Mouse (Mus musculus): ENCODE results near the gene Vmn1r18. TPM values are rescaled to one million over a fixed set of nuclear protein-coding genes. Genes with fewer than 3 reads are reported as not detected.
"Not testable (repeated sequence)": the region's sequence is repeated elsewhere in the genome, so short reads cannot be mapped to it uniquely, and the experiment has no call there.

The Vmn1r18 gene
- under 1 TPM in 1 of 2 experiments, not detected in 1; 0.03 TPM for total RNA-seq (2021)
- long read RNA-seq, experiment 1 = 0 reads
- long read RNA-seq, experiment 2 = 0 reads

- H3K27ac ChIP-seq = no peak within 1 kb of the TSS
- DNase-seq (ENCODE audit: low spot score in 2 of 2) = no peak
- TF ChIP-seq CTCF (conservative IDR thresholded peaks at IDR 0.05) = no peak
- H3K4me3 ChIP-seq = no peak within 1 kb of the TSS
These were observed at the start of gene Vmn1r18 for GRCm38 (mm10) chr6:57395683-57396082. Vmn1r18 (minus strand) TSS chr6:57395783.

GRCm38 (mm10) chr6:57431196-57431595, 35.6 kb upstream of the Vmn1r18 start:
- no peak overlapping the region for H3K4me3 ChIP-seq
- DNase-seq (ENCODE audit: low spot score in 2 of 2) = peak; percentile 2 to 30
- peak; percentile 78 for TF ChIP-seq CTCF (conservative IDR thresholded peaks at IDR 0.05)

DNA sequence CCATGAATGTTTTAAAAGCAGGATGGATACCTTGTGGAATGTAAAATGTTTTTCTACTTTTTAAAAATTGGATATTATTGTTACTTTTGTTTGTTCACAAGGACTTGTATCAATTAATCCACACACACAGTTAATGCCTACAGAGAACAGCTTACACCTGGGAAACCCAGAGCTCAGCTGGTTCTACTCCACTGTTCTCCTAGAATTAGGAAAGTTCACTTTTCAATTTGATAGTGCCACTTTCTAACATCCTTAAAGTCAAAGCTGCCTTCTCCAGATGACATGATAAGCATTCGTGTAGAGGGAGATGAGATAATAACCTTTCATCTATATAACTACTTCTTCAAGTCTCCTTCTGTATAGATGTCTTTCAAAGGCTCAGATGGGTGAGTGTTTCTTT, 33.0 kb upstream of the Vmn1r18 start, which contains the start of gene Vmn1r20:
Gene Vmn1r20 (plus strand): TSS at position 301 of the 400 bp plus-strand sequence.
- TF ChIP-seq CTCF (conservative IDR thresholded peaks at IDR 0.05) = no peak
- Histone ChIP-seq H3K4me3 (no peak within 1 kb of the TSS), H3K27ac (no peak within 1 kb of the TSS)
- DNase-seq (ENCODE audit: low spot score in 2 of 2) = no peak

More at GRCm38 (mm10) chr6:57431196-57431595, 35.6 kb upstream of the Vmn1r18 start:
- no peak overlapping the region for H3K27ac ChIP-seq

DNA sequence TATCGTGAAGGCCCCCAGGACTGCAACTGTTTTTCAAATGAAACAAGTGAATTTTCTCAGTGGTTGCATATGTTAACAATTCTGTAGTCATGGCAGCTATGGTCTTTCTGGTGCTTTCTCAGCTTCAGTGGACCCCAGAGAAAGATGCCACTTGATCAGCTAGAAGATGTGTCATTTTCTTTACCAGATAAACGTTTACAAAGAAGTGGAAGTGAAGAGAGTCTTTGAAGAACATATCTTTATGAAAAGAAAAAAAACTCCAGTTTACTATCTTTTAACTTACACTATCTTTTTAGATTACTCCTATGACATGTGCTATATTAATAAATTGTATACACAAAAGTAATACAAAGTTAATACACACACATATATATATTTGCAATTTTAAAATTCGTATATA, 7.9 kb upstream of the Vmn1r18 start, which contains the start of gene Vmn1r19:
Gene Vmn1r19 (plus strand): TSS at position 301 of the 400 bp plus-strand sequence.
- not testable (repeated sequence) for H3K4me3 ChIP-seq; DNase-seq (ENCODE audit: low spot score in 2 of 2)

GRCm38 (mm10) chr6:57367496-57367895, 28.1 kb downstream of the Vmn1r18 start:
- H3K4me3 ChIP-seq = no peak overlapping the region
- no peak overlapping the region for H3K27ac ChIP-seq
- DNase-seq (ENCODE audit: low spot score in 2 of 2) = no peak
- TF ChIP-seq CTCF (conservative IDR thresholded peaks at IDR 0.05) = no peak

More for the DNA sequence above, 7.9 kb upstream of the Vmn1r18 start, which contains the start of gene Vmn1r19:
- H3K27ac ChIP-seq = not testable (repeated sequence)

GRCm38 (mm10) chr6:57365866-57366265, 29.7 kb downstream of the Vmn1r18 start:
- not testable (repeated sequence) for DNase-seq (ENCODE audit: low spot score in 2 of 2); H3K4me3 ChIP-seq; H3K27ac ChIP-seq

- H3K27ac ChIP-seq = no peak within 1 kb of the TSS
- DNase-seq (ENCODE audit: low spot score in 2 of 2) = no peak
- no peak within 1 kb of the TSS for H3K4me3 ChIP-seq
- no peak for TF ChIP-seq CTCF (conservative IDR thresholded peaks at IDR 0.05)
These were observed 32.0 kb downstream of the Vmn1r18 start, which contains the start of gene Vmn1r17 for GRCm38 (mm10) chr6:57363627-57364026. Vmn1r17 (minus strand) TSS chr6:57363727.

DNA sequence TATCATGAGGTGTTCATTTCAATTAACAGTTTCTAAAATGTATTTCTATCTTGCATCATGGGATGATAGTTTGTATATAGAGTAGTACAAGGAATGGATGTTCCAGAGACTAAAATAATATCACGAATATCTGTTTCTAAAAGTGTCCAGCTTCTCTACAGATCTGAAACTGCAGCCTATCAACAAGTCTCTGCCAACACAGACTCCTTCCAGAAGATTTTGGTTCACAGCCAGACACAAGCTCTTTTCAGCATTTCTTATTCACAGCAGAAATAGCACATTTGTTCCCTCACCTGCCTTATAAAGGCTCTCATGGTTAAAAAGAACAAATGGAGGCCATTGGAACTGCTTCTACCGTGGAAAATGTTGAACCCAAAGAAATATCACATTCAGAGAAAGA, 38.7 kb downstream of the Vmn1r18 start:
- H3K4me3 ChIP-seq = no peak overlapping the region
- no peak for DNase-seq (ENCODE audit: low spot score in 2 of 2)
- no peak for TF ChIP-seq CTCF (conservative IDR thresholded peaks at IDR 0.05)
- no peak overlapping the region for H3K27ac ChIP-seq

- no peak within 1 kb of the TSS for H3K4me3 ChIP-seq
- no peak for DNase-seq (ENCODE audit: low spot score in 2 of 2)
- no peak within 1 kb of the TSS for H3K27ac ChIP-seq
- no peak for TF ChIP-seq CTCF (conservative IDR thresholded peaks at IDR 0.05)
These were observed 66.2 kb downstream of the Vmn1r18 start, which contains the start of gene Vmn1r16 for GRCm38 (mm10) chr6:57329394-57329793. Vmn1r16 (minus strand) TSS chr6:57329494.

Other genes with a start within 250 kb of the Vmn1r18 start
- gene Vmn1r12, start 238.9 kb downstream of the Vmn1r18 start, total RNA-seq (2021) = not detected
- gene Vmn1r13, start 192.5 kb downstream of the Vmn1r18 start, total RNA-seq (2021) = not detected
- gene Vmn1r14, start 164.1 kb downstream of the Vmn1r18 start, total RNA-seq (2021) = not detected
- not detected for gene Vmn1r15, start 137.8 kb downstream of the Vmn1r18 start, total RNA-seq (2021)
- not detected for gene Vmn1r16, start 66.3 kb downstream of the Vmn1r18 start, total RNA-seq (2021)
- gene Vmn1r17, start 32.1 kb downstream of the Vmn1r18 start, total RNA-seq (2021) = not detected
- gene Vmn1r19, start 8.0 kb upstream of the Vmn1r18 start, total RNA-seq (2021) = not detected
- not detected for gene Vmn1r20, start 33.1 kb upstream of the Vmn1r18 start, total RNA-seq (2021)
- 10 to 100 TPM; 80.3 to 83.6 TPM for gene Ppm1k, start 139.7 kb upstream of the Vmn1r18 start, total RNA-seq (2021)
- gene Herc6, start 185.2 kb upstream of the Vmn1r18 start, total RNA-seq (2021) = 1 to 10 TPM; 5.5 TPM

Measured in layer of hippocampus, adult 2 months (tissue).